Mouse (Mus musculus) neural tube, embryonic 12.5 days (tissue): ENCODE data around the gene Ufsp1. TPM values are rescaled to one million over a fixed set of nuclear protein-coding genes. Genes with fewer than 3 reads are reported as not detected.

Source experiments
- ATAC-seq: fragments of 200-750 bp; cut with Nextera tagmentation; 2 replicates; pipeline ENCODE4 v1.8.0; 2017; ENCODE audit warnings: low read depth, mild to moderate bottlenecking, moderate TSS enrichment, moderate library complexity; ENCODE audit not compliant: low FRiP score
- H3K27ac ChIP-seq: fragments of 300-500 bp; sonication (generic); 2 replicates; pipeline ENCODE4 v1.5.1; 2016
- H3K27me3 ChIP-seq: fragments of 300-500 bp; sonication (generic); replicated peaks from 2 replicates; pipeline ENCODE4 v1.6.1; 2016; ENCODE audit warnings: mild to moderate bottlenecking
- H3K36me3 ChIP-seq: fragments of 300-500 bp; sonication (generic); 2 replicates; pipeline ENCODE4 v1.6.1; 2016; ENCODE audit warnings: mild to moderate bottlenecking
- H3K4me1 ChIP-seq: fragments of 300-500 bp; sonication (generic); 2 replicates; pipeline ENCODE4 v1.6.1; 2016
- H3K4me2 ChIP-seq: fragments of 300-500 bp; sonication (generic); replicated peaks from 2 replicates; pipeline ENCODE4 v1.6.1; 2016; ENCODE audit warnings: mild to moderate bottlenecking
- H3K4me3 ChIP-seq: fragments of 300-500 bp; sonication (generic); 2 replicates; pipeline ENCODE4 v1.5.1; 2016
- H3K9ac ChIP-seq: fragments of 300-500 bp; sonication (generic); 2 replicates; pipeline ENCODE4 v1.6.1; 2016; ENCODE audit warnings: mild to moderate bottlenecking
- H3K9me3 ChIP-seq: fragments of 300-500 bp; sonication (generic); 2 replicates; pipeline ENCODE4 v1.6.1; 2016; ENCODE audit warnings: mild to moderate bottlenecking
- WGBS: fragments of 180-500 bp; shearing (Covaris S2); methylation state at CpG from one replicate; pipeline ENCODE4 v1.1.7; 2016; 5-methylcytosine and 5-hydroxymethylcytosine counted together
- microRNA-seq: library from miRNA; unstranded; fragments of <30 nt; microRNA quantifications from one replicate; pipeline ENCODE4, GENCODE M21; 2017
- polyA plus RNA-seq: library from polyadenylated mRNA; unstranded; fragments of >200 nt; fragmentation: Nextera tagmentation; extraction: Ambion mirVana; gene quantifications from 2 replicates; pipeline ENCODE4 v1.2.1, GENCODE M21; 2016

The Ufsp1 gene
- polyA plus RNA-seq, 1 experiment from 2014 or later, result 11.4 TPM

DNA sequence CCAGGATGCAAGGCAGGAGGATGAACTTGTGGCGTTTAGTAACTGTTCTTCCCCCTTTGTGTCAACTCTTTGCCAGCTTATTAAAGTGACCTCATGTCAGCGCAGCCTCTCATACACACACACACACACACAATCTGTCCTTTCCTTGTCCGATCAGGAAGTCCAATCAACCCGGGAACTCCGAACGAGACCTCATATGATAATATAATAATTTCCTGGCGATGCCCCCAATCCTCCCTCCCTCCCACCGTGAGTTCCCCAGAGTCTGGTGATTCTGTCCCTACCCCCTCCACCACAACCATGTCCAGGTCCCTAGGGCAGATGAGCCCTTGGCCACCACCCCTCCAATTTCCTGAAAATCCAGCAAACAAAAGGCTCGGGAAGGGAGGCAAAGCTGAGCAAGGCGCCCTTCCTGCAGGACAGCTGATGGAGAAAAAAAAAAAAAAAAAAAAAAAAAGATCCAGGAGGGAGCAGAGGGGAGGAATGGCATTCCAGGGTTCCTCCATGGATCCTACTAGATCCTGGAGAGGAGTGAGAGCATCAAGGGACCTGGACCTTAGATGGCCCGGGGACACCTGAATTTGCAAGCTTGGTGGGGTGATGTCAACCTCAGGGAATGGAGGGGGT lies 44.3 kb downstream of the Ufsp1 start:
- peaks cover 17% of the 10 kb centered on the region for H3K4me1 ChIP-seq
- H3K4me2 ChIP-seq, result peak overlapping the region; percentile 78
- H3K27me3 ChIP-seq, result no peaks in the 10 kb centered on the region
- WGBS, result 2% methylated on average over 11 of the region's 11 CpGs
- H3K4me3 ChIP-seq, result peak overlapping the region; percentile 32
- peak overlapping the region; percentile 56 for H3K9ac ChIP-seq
- no peak overlapping the region for H3K27ac ChIP-seq
- H3K9me3 ChIP-seq, result 0 out of 2 replicates have a peak, but pooled peaks cover under 1% of the 10 kb centered on the region
- 0 out of 2 replicates have a peak, but pooled peaks have one; percentile 14 for ATAC-seq
- H3K36me3 ChIP-seq, result no peaks in the 10 kb centered on the region

DNA sequence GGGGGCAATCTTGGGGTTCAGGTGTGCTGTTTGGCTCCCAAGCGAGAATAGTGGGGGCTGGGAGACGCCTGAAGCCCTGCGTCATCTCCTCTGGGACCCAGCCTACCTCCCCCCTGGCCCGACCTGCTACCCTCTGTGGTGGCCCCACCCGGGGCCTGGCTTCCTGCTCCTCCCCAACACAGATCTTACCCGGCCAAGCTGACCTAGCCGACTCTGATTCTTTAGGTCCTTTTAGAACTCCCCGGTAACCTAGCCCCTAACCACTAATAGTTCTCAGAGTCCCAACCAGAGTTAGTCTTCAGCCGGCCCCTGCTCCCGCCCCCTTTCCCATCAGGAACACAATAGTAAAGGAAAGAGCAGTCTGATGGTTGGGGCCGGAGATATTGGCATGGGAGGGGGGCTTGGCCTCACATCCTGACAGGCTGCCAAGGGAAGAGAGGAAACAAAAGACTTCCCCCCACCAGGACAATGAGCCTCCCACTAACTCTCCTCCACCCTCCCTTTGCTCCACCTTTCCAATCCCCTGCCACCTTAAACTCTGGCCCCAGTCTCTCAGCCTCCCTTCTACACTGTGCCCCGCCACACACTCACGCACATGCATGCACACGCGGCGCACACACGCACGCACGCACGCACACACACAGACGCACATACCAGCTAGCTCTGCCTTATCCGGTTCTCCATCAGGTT lies 45.0 kb downstream of the Ufsp1 start:
- peaks cover 17% of the 10 kb centered on the region for H3K4me1 ChIP-seq
- 9% methylated on average over 22 of the region's 22 CpGs for WGBS
- peak; percentile 38; the same call in 1 of the 2 replicates for ATAC-seq
- H3K27ac ChIP-seq, result 0 out of 2 replicates have a peak overlapping the region, but pooled peaks have one; percentile 3
- peak overlapping the region; percentile 78 for H3K4me2 ChIP-seq
- H3K27me3 ChIP-seq, result no peaks in the 10 kb centered on the region
- peak overlapping the region; percentile 32 for H3K4me3 ChIP-seq
- H3K36me3 ChIP-seq, result no peaks in the 10 kb centered on the region
- H3K9me3 ChIP-seq, result 0 out of 2 replicates have a peak, but pooled peaks cover 3% of the 10 kb centered on the region
- H3K9ac ChIP-seq, result peak overlapping the region; percentile 56

DNA sequence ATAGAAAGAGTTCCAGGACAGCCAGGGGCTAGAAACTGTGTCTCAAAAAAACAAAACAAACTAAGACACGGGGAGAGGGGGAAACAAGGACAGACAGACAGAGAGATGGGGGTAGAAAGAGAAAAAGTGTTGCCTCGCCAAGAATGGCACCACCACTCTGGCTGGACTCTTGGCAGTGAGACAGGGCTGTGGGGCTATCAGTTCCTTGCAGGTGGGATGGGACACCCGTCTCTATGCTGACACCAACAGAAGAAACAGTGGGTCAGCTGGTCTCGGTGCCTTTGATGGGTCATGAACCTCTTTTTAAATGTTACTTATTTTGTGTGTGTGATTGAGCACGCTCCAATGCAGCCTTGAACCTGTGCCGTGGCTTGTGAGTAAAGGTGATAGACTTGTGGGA lies 45.8 kb downstream of the Ufsp1 start:
- ATAC-seq, result no peak
- no peak overlapping the region for H3K9ac ChIP-seq

DNA sequence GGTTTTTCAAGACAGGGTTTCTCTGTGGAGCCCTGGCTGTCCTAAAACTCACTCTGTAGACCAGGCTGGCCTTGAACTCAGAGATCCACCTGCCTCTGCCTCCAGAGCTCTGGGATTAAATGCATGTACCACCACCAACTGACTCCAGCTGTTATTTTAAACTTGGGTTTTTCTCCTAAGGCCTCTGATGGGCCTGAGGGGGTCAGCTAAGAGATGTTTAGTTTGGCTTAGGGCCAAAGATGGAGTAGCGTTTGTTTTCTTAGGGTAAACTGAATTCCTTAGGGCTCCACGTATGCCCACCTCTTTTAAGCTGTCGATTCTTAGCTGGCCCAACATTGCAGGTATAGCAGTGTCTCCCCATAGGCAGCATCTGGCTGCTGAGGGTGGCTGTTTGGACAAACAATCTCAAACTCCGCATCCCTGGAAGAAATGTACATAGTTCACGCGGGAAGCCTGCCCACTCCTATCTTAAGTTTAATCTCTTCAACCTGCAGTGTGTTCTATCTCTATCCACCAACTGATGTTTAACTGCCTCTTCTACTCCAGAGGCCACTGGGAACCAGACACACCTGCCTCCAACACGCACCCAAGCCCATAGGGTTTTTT lies 48.1 kb downstream of the Ufsp1 start:
- Histone ChIP-seq H3K27ac (no peak overlapping the region), H3K9me3 (0 out of 2 replicates have a peak, but pooled peaks cover 3% of the 10 kb centered on the region), H3K4me1 (peaks cover 21% of the 10 kb centered on the region), H3K9ac (no peak overlapping the region), H3K4me3 (no peak overlapping the region), H3K27me3 (no peaks in the 10 kb centered on the region), H3K4me2 (no peak overlapping the region), H3K36me3 (no peaks in the 10 kb centered on the region)
- WGBS, result 83% methylated on average over 7 of the region's 7 CpGs
- ATAC-seq, result no peak

More for the DNA sequence above, 45.8 kb downstream of the Ufsp1 start:
- peaks cover 17% of the 10 kb centered on the region for H3K4me1 ChIP-seq
- 0 out of 2 replicates have a peak, but pooled peaks cover 3% of the 10 kb centered on the region for H3K9me3 ChIP-seq
- WGBS, result 74% methylated on average over 6 of the region's 6 CpGs
- peak overlapping the region; percentile 78 for H3K4me2 ChIP-seq
- H3K27ac ChIP-seq, result no peak overlapping the region
- H3K36me3 ChIP-seq, result no peaks in the 10 kb centered on the region
- no peaks in the 10 kb centered on the region for H3K27me3 ChIP-seq
- H3K4me3 ChIP-seq, result no peak overlapping the region

DNA sequence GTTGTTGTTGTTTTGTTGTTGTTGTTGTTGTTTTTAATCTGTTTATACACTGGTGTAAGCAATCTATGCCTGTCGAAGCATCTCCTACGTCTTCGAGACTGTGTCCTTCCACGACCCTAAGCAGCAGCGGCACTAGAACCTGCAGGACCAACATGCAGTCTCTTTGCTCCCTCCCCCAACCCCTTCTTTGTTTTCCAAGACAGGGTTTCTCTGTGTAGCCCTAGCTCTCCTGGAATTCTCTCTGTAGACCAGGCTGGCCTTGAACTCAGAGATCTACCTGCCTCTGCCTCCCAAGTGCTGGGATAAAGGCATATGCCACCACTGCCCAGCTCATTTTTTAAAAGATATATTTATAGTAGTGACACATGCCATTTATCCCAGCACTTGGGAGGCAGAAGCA lies 49.0 kb downstream of the Ufsp1 start:
- Histone ChIP-seq H3K36me3 (no peaks in the 10 kb centered on the region), H3K4me1 (peaks cover 25% of the 10 kb centered on the region), H3K27me3 (no peaks in the 10 kb centered on the region), H3K9ac (no peak overlapping the region), H3K9me3 (0 out of 2 replicates have a peak, but pooled peaks cover 3% of the 10 kb centered on the region), H3K4me2 (no peak overlapping the region), H3K27ac (no peak overlapping the region), H3K4me3 (no peak overlapping the region)
- 96% methylated on average over 5 of the region's 5 CpGs for WGBS
- ATAC-seq, result no peak

DNA sequence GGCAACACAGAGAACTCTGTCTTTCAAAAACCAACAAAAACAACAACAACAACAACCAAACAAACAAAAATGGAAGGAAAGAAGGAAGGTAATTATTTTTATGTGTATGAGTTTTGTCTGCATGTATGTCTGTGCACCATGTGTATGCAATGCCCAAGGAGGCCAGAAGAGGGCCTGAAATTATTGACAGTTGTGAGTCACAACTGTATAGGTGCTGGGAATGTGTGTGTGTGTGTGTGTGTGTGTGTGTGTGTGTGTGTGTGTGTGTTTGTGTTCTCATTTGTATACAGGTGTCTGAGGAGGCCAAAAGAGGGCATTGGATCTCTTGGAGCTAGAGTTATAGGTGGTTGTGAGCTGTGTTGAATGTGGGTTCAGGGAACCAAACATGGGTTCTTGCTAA lies 49.4 kb downstream of the Ufsp1 start:
- H3K4me2 ChIP-seq, result no peak overlapping the region
- H3K9me3 ChIP-seq, result 0 out of 2 replicates have a peak, but pooled peaks cover 3% of the 10 kb centered on the region
- no peaks in the 10 kb centered on the region for H3K36me3 ChIP-seq
- no peak overlapping the region for H3K4me3 ChIP-seq
- H3K27me3 ChIP-seq, result no peaks in the 10 kb centered on the region
- no peak overlapping the region for H3K27ac ChIP-seq
- no peak overlapping the region for H3K9ac ChIP-seq
- no peak for ATAC-seq
- peaks cover 26% of the 10 kb centered on the region for H3K4me1 ChIP-seq

Small RNAs within 50 kb of the gene (microRNA-seq; reads per million reads assigned to microRNA genes)
- gene Mir7036, result 0.87 reads per million
- not detected for gene Mir8116

Other genes with a start within 250 kb of the Ufsp1 start
- gene Ap1s1, start 248.5 kb upstream of the Ufsp1 start, polyA plus RNA-seq, result 193 and 198 TPM in 2 replicates
- 0.11 and 0.23 TPM in 2 replicates for gene Serpine1, start 222.4 kb upstream of the Ufsp1 start, polyA plus RNA-seq
- gene Trim56, start 178.4 kb upstream of the Ufsp1 start, polyA plus RNA-seq, result 4.3 and 5.3 TPM in 2 replicates
- not detected in 2 replicates for gene Muc3, start 145.3 kb upstream of the Ufsp1 start, polyA plus RNA-seq
- gene Muc3a, start 82.2 kb upstream of the Ufsp1 start, polyA plus RNA-seq, result not detected in 2 replicates
- 20.6 and 23.5 TPM in 2 replicates for gene Ache, start 7.1 kb upstream of the Ufsp1 start, polyA plus RNA-seq
- 155 and 167 TPM in 2 replicates for gene Srrt, start 13.0 kb downstream of the Ufsp1 start, polyA plus RNA-seq
- gene Trip6, start 19.8 kb downstream of the Ufsp1 start, polyA plus RNA-seq, result 31.7 and 36.2 TPM in 2 replicates
- gene Slc12a9, start 39.0 kb downstream of the Ufsp1 start, polyA plus RNA-seq, result 24.4 and 25.1 TPM in 2 replicates
- 25.6 and 28.1 TPM in 2 replicates for gene Ephb4, start 55.5 kb downstream of the Ufsp1 start, polyA plus RNA-seq
- 0.04 and 0.09 TPM in 2 replicates for gene Zan, start 182.4 kb downstream of the Ufsp1 start, polyA plus RNA-seq
- 65.4 and 71.0 TPM in 2 replicates for gene Pop7, start 207.9 kb downstream of the Ufsp1 start, polyA plus RNA-seq
- 17.6 and 19.4 TPM in 2 replicates for gene Gigyf1, start 223.9 kb downstream of the Ufsp1 start, polyA plus RNA-seq
- not detected in 2 replicates for gene Epo, start 238.6 kb downstream of the Ufsp1 start, polyA plus RNA-seq
- gene Gnb2, start 238.9 kb downstream of the Ufsp1 start, polyA plus RNA-seq, result 468 and 494 TPM in 2 replicates